22 mouse cellular contexts compared by ENCODE assay signal in genomic region chr3:127515251-127515650, GRCm38 (mm10). TPM values are rescaled to one million over a fixed set of nuclear protein-coding genes. Genes with fewer than 3 reads are reported as not detected.
DNase-seq lines count a peak whose midpoint lies in the region.
"Had no signal": no experiment of that assay in that cellular context is flagged by ENCODE, and none has a peak within 500 bp of the region (broad histone marks: within the 10 kb centered on the region; RNA-seq: fewer than 3 reads in every experiment).

No protein-coding gene starts in this region.

- peak overlapping the region; percentile 38; the same call in 1 of the 2 replicates for H3K27ac ChIP-seq in brown adipose tissue, adult 24 weeks (replicated peaks; ENCODE audit: low read depth, low read length)
- H3K27ac ChIP-seq: embryonic facial prominence, embryonic 12.5 days; embryonic facial prominence, embryonic 15.5 days; forebrain, embryonic 12.5 days; forebrain, embryonic 15.5 days; hindbrain, embryonic 10.5 days; hindbrain, embryonic 13.5 days; intestine, embryonic 15.5 days had no signal

- no peaks in the 10 kb centered on the region for H3K4me1 ChIP-seq in brown adipose tissue, adult 24 weeks (ENCODE audit: control insufficient read depth, insufficient read depth, insufficient read length, low read length)
- H3K4me1 ChIP-seq: embryonic facial prominence, embryonic 12.5 days; embryonic facial prominence, embryonic 15.5 days; forebrain, embryonic 15.5 days; hindbrain, embryonic 13.5 days; intestine, embryonic 15.5 days had no signal

- intact Hi-C loops in heart, postnatal 10 days (cut with DNase I): no loop called here

- no peak overlapping the region for H3K4me3 ChIP-seq in brown adipose tissue, adult 24 weeks (ENCODE audit: insufficient read depth, low read depth, low read length)
- H3K4me3 ChIP-seq: embryonic facial prominence, embryonic 12.5 days; embryonic facial prominence, embryonic 15.5 days; forebrain, embryonic 12.5 days; forebrain, embryonic 15.5 days; hindbrain, embryonic 10.5 days; hindbrain, embryonic 13.5 days; intestine, embryonic 15.5 days had no signal

- DNase-seq in heart, adult 11 months: peak; percentile 28
- DNase-seq in heart, postnatal 10 days: no peak
- peak; percentile 53 for DNase-seq in retina, embryonic 14.5 days (ENCODE audit: low spot score)
- DNase-seq in left cerebral cortex, adult 18-20 months (ENCODE audit: low spot score in 2 of 2): no peak
- DNase-seq in layer of hippocampus, postnatal 36 days: no peak
- DNase-seq: adrenal gland, adult 2 months; adrenal gland, postnatal 25 days; B cell, adult 2 months; cerebellum, adult 11 months; cerebellum, adult 2 months; cerebellum, adult 9-11 months; cerebellum, postnatal 25 days; gastrocnemius, postnatal 25 days; heart, postnatal 36 days had no signal

RNA-seq across cellular contexts. Expression of gene Ank2, which starts 16.1 kb away (rescaled TPM):
- total RNA-seq in heart, postnatal 10 days (2021): 100 to 1,000 TPM; 289 to 290 TPM
- polyA plus RNA-seq in brown adipose tissue, adult 24 weeks (2012; ENCODE audit: insufficient read depth, insufficient read length, missing spikeins): 21.6 and 32.5 TPM in 2 replicates
- total RNA-seq in left cerebral cortex, adult 18-20 months (2021): 100 to 1,000 TPM; 787 to 814 TPM
- 100 to 1,000 TPM; 693 to 758 TPM for total RNA-seq in layer of hippocampus, postnatal 36 days (2021)

RNA-seq across cellular contexts. Expression of gene Larp7, which starts 37.9 kb away (rescaled TPM):
- total RNA-seq in heart, postnatal 10 days (2021): 10 to 100 TPM; 30.1 to 32.4 TPM
- 14.6 and 17.3 TPM in 2 replicates for polyA plus RNA-seq in brown adipose tissue, adult 24 weeks (2012; ENCODE audit: insufficient read depth, insufficient read length, missing spikeins)
- 10 to 100 TPM; 18.0 to 19.4 TPM for total RNA-seq in left cerebral cortex, adult 18-20 months (2021)
- total RNA-seq in layer of hippocampus, postnatal 36 days (2021): 10 to 100 TPM; 18.1 to 18.2 TPM
- polyA plus RNA-seq: adrenal gland, adult 2 months had no signal

RNA-seq across cellular contexts. Expression of gene Zgrf1, which starts 38.0 kb away (rescaled TPM):
- 1 to 10 TPM; 2.7 to 3.2 TPM for total RNA-seq in heart, postnatal 10 days (2021)
- polyA plus RNA-seq in brown adipose tissue, adult 24 weeks (2012; ENCODE audit: insufficient read depth, insufficient read length, missing spikeins): 0.17 and 0.48 TPM in 2 replicates
- 1 to 10 TPM; 2.9 to 3.7 TPM for total RNA-seq in left cerebral cortex, adult 18-20 months (2021)
- 1 to 10 TPM; 2.0 to 2.5 TPM for total RNA-seq in layer of hippocampus, postnatal 36 days (2021)

Comparison
In these comparisons a context has a peak if more than half of its experiments do, and no peak if none do; other contexts are left out.
1. DNase-seq: peak in heart, adult 11 months (single experiment) and retina, embryonic 14.5 days (single experiment); none in heart, postnatal 10 days (0 of 2), left cerebral cortex, adult 18-20 months (0 of 2) and layer of hippocampus, postnatal 36 days (0 of 2).